In the genomic region with DNA sequence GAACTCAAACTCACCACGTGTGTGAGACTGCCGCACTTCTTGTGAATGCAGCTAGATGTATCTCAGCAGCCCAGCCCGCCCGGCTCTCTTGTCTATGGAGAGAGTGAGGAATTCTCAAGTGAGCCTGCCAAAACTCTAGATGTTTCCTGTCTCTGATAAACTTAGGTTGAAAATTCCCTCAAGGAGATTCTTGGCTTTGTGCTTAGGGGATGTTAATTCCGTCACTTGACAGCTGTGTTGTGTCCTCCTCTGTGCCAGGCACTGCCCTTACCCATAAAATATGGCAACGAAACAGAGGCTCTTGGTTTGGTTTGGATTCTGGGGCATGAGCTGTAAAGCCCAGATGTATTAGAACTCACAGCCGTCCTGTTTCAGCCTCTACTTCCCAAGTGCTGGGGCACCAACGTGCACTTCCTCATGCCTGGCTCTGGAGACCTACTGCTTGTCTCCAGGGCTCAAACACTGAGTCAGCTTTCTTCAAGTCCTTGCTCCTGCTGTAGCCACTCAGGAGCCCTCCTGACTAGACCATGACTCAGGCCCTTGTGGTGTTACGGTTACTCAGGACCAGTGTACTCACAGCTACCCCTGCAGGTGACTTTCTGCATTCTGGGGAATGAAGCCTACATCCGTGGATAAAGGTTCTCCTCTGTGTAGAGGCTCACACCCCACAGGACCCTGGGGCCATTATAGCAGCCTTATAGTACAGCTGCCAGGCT, we compare ENCODE assay signal across 8 mouse cellular contexts. TPM values are rescaled to one million over a fixed set of nuclear protein-coding genes. Genes with fewer than 3 reads are reported as not detected.
DNase-seq lines count a peak whose midpoint lies in the region; ATAC-seq lines count a peak whose summit lies in the region.

No protein-coding gene starts in this region.

- peak overlapping the region; percentile 32 for H3K27ac ChIP-seq in heart, embryonic 16.5 days (ENCODE audit: low read length)

- DNase-seq in kidney, postnatal 4 days = peak; percentile 26 to 41
- no peak for DNase-seq in kidney, postnatal 25 days
- peak; percentile 18 to 25 for DNase-seq in adrenal gland, adult 18-20 months (ENCODE audit: low spot score in 2 of 2)
- no peak for DNase-seq in layer of hippocampus, adult 9-11 months
- no peak for DNase-seq in T-cell, adult 2 months (ENCODE audit: low spot score)
- DNase-seq in gastrocnemius, postnatal 25 days = no peak

- H3K36me3 ChIP-seq in heart, embryonic 16.5 days (ENCODE audit: control insufficient read depth, insufficient read depth) = peaks cover 7% of the 10 kb centered on the region

- H3K27me3 ChIP-seq in heart, embryonic 16.5 days (ENCODE audit: control insufficient read depth, insufficient read depth, low read length) = no peaks in the 10 kb centered on the region

- H3K4me3 ChIP-seq in heart, embryonic 16.5 days (ENCODE audit: low read length) = no peak overlapping the region

- H3K4me2 ChIP-seq in heart, embryonic 16.5 days (ENCODE audit: low read depth, low read length) = no peak overlapping the region

- 43% methylated on average over 10 of the region's 10 CpGs for WGBS in heart, embryonic 16.5 days

- H3K4me1 ChIP-seq in heart, embryonic 16.5 days (ENCODE audit: control insufficient read depth, insufficient read depth, low read length) = peaks cover 11% of the 10 kb centered on the region

- H3K9ac ChIP-seq in heart, embryonic 16.5 days (ENCODE audit: low read length) = no peak overlapping the region

- peak; percentile 71 for ATAC-seq in heart, embryonic 16.5 days (replicated peaks; ENCODE audit: extremely low read depth, insufficient read depth, low FRiP score)
- ATAC-seq in megakaryocyte progenitor cell, adult 5-6 weeks (replicated peaks; ENCODE audit: poor library complexity) = peak; percentile 90

- H3K9me3 ChIP-seq in heart, embryonic 16.5 days (replicated peaks; ENCODE audit: control insufficient read depth, low read length) = no peaks in the 10 kb centered on the region

RNA-seq across cellular contexts. Expression of a gene that starts 15.1 kb away (rescaled TPM):
- under 1 TPM in 1 of 2 experiments, not detected in 1; 0.67 TPM for total RNA-seq in adrenal gland, adult 18-20 months (2021)
- 22.7 and 25.2 TPM in 2 replicates for polyA plus RNA-seq in heart, embryonic 16.5 days (2015; fragmentation: Nextera tagmentation; extraction: Ambion mirVana)
- 0.46 TPM in 1 of 2 replicates, not detected in the other for total RNA-seq in megakaryocyte progenitor cell, adult 5-6 weeks (2015)
- total RNA-seq in megakaryocyte progenitor cell, adult 5-6 weeks (2017) = not detected in 2 replicates
- total RNA-seq in gastrocnemius, postnatal 25 days (2021) = 1 to 10 TPM in 1 of 2 experiments, under 1 TPM in 1; 0.97 to 1.6 TPM

RNA-seq across cellular contexts. Expression of a gene that starts 25.8 kb away (rescaled TPM):
- not detected for total RNA-seq in adrenal gland, adult 18-20 months (2021)
- polyA plus RNA-seq in heart, embryonic 16.5 days (2015; fragmentation: Nextera tagmentation; extraction: Ambion mirVana) = not detected in 2 replicates
- not detected in 2 replicates for total RNA-seq in megakaryocyte progenitor cell, adult 5-6 weeks (2015)
- total RNA-seq in megakaryocyte progenitor cell, adult 5-6 weeks (2017) = not detected in 2 replicates
- under 1 TPM in 1 of 2 experiments, not detected in 1; 0.23 TPM for total RNA-seq in gastrocnemius, postnatal 25 days (2021)

RNA-seq across cellular contexts. Expression of a gene that starts 25.8 kb away (rescaled TPM):
- total RNA-seq in adrenal gland, adult 18-20 months (2021) = 100 to 1,000 TPM in 1 of 2 experiments, 10 to 100 TPM in 1; 99.2 to 163 TPM
- 112 and 115 TPM in 2 replicates for polyA plus RNA-seq in heart, embryonic 16.5 days (2015; fragmentation: Nextera tagmentation; extraction: Ambion mirVana)
- 1.2 and 2.9 TPM in 2 replicates for total RNA-seq in megakaryocyte progenitor cell, adult 5-6 weeks (2015)
- total RNA-seq in megakaryocyte progenitor cell, adult 5-6 weeks (2017) = 2.3 and 4.1 TPM in 2 replicates
- 100 to 1,000 TPM in 1 of 2 experiments, 10 to 100 TPM in 1; 71.2 to 113 TPM for total RNA-seq in gastrocnemius, postnatal 25 days (2021)

Comparison
In these comparisons a context has a peak if more than half of its experiments do, and no peak if none do; other contexts are left out.
1. DNase-seq: peak in kidney, postnatal 4 days (2 of 2) and adrenal gland, adult 18-20 months (2 of 2); none in kidney, postnatal 25 days (0 of 2), layer of hippocampus, adult 9-11 months (single experiment), T-cell, adult 2 months (single experiment) and gastrocnemius, postnatal 25 days (single experiment).
2. RNA of a gene that starts 25.8 kb away (total RNA-seq): 99.2 to 163 TPM in adrenal gland, adult 18-20 months and 71.2 to 113 TPM in gastrocnemius, postnatal 25 days; 1.2 to 4.1 TPM in megakaryocyte progenitor cell, adult 5-6 weeks; every median in the first group is over 10 times any median in the second.